ENCODE assay signal across 1 mouse cellular context in the genomic region with DNA sequence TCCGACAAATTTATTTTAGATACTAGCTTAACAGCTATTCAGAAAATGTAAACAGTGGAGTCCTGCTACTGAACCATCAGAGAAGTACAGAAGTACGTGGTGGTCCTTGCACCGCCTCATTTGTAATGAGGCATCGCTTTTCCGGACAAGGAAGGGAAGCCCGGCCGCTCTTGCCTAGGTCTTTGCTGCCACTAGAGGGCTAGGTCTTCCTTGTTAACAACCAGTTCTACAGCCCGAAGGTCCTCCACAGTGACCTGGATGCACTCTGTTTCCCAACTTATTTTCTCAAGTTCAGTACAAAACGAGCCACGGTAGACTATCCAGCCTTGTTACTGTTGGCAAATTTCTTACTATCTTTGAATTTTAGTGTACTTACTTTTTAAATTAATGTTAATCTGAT.
TF ChIP-seq lines count a peak whose summit lies in the region.

No protein-coding gene starts in this region.

TF ChIP-seq in CH12.LX, 34 proteins besides CTCF, POLR2A, EP300 and RAD21 (continued from another document):
- TF ChIP-seq SMC3 (IDR thresholded peaks at IDR 0.05; ENCODE audit: low read depth, low read length) (peak; percentile 94), TCF12 (IDR thresholded peaks at IDR 0.05; ENCODE audit: low read depth, low read length) (peak; percentile 30; the same call in 1 of the 2 replicates), MXI1 (IDR thresholded peaks at IDR 0.05; ENCODE audit: low read depth, low read length) (0 out of 2 replicates have a peak, but pooled peaks have one; percentile 42), ZC3H11A (IDR thresholded peaks at IDR 0.05; ENCODE audit: low read depth, low read length) (peak; percentile 42; the same call in 1 of the 2 replicates), SIN3A (IDR thresholded peaks at IDR 0.05; ENCODE audit: low read length) (peak; percentile 57; the same call in 1 of the 2 replicates), KAT2A (IDR thresholded peaks at IDR 0.05; ENCODE audit: insufficient replicate concordance, low read length) (no peak)
